In genomic region chr5:124539905-124540304, GRCm38 (mm10) we compare ENCODE assay signal across 8 mouse cellular contexts. TPM values are rescaled to one million over a fixed set of nuclear protein-coding genes. Genes with fewer than 3 reads are reported as not detected.
DNase-seq lines count a peak whose midpoint lies in the region; ATAC-seq lines count a peak whose summit lies in the region.

No protein-coding gene starts in this region.

- no peak for DNase-seq in lung, postnatal 10 days
- DNase-seq in limb, embryonic 11.5 days (ENCODE audit: low spot score), result no peak
- DNase-seq in MN1 (ENCODE audit: low spot score), result no peak
- no peak for DNase-seq in kidney, postnatal 36 days
- DNase-seq in left cerebral cortex, postnatal 10 days (ENCODE audit: extremely low spot score in 1 of 2, low spot score in 2 of 2), result no peak

- no peak overlapping the region for H3K27ac ChIP-seq in lung, embryonic 15.5 days
- no peak overlapping the region for H3K27ac ChIP-seq in forebrain, embryonic 12.5 days
- H3K27ac ChIP-seq in limb, embryonic 11.5 days (replicated peaks; ENCODE audit: low read depth, low read length), result no peak overlapping the region
- no peak overlapping the region for H3K27ac ChIP-seq in neural tube, embryonic 14.5 days (ENCODE audit: low read depth, low read length)

- H3K4me1 ChIP-seq in lung, embryonic 15.5 days, result peaks cover 19% of the 10 kb centered on the region
- peaks cover 19% of the 10 kb centered on the region for H3K4me1 ChIP-seq in forebrain, embryonic 12.5 days
- peaks cover 5% of the 10 kb centered on the region; the same call in 1 of the 2 replicates for H3K4me1 ChIP-seq in limb, embryonic 11.5 days (ENCODE audit: control insufficient read depth, insufficient read depth, low read length)
- peaks cover 12% of the 10 kb centered on the region for H3K4me1 ChIP-seq in neural tube, embryonic 14.5 days (ENCODE audit: control insufficient read depth, insufficient read depth, low read length)

- no peaks in the 10 kb centered on the region for H3K9me3 ChIP-seq in lung, embryonic 15.5 days
- H3K9me3 ChIP-seq in forebrain, embryonic 12.5 days, result no peaks in the 10 kb centered on the region
- H3K9me3 ChIP-seq in limb, embryonic 11.5 days (ENCODE audit: control insufficient read depth, low read length), result no peaks in the 10 kb centered on the region
- H3K9me3 ChIP-seq in neural tube, embryonic 14.5 days (ENCODE audit: control insufficient read depth, low read length), result no peaks in the 10 kb centered on the region

- peak overlapping the region; percentile 80 for H3K4me3 ChIP-seq in lung, embryonic 15.5 days
- peak overlapping the region; percentile 66 for H3K4me3 ChIP-seq in forebrain, embryonic 12.5 days (replicated peaks)
- peak overlapping the region; percentile 97; the same call in 1 of the 2 replicates for H3K4me3 ChIP-seq in limb, embryonic 11.5 days (ENCODE audit: low read depth, low read length)
- peak overlapping the region; percentile 85 for H3K4me3 ChIP-seq in neural tube, embryonic 14.5 days (ENCODE audit: low read depth, low read length)

- H3K9ac ChIP-seq in lung, embryonic 15.5 days, result no peak overlapping the region
- H3K9ac ChIP-seq in forebrain, embryonic 12.5 days, result peak overlapping the region; percentile 25; the same call in 1 of the 2 replicates
- H3K9ac ChIP-seq in limb, embryonic 11.5 days (ENCODE audit: low read length), result no peak overlapping the region
- H3K9ac ChIP-seq in neural tube, embryonic 14.5 days (replicated peaks; ENCODE audit: low read depth, low read length), result no peak overlapping the region

- WGBS in lung, embryonic 15.5 days, result 73% methylated on average over 4 of the region's 4 CpGs
- 75% methylated on average over 4 of the region's 4 CpGs for WGBS in forebrain, embryonic 12.5 days
- WGBS in limb, embryonic 11.5 days, result 74% methylated on average over 4 of the region's 4 CpGs
- WGBS in neural tube, embryonic 14.5 days, result 74% methylated on average over 4 of the region's 4 CpGs

- intact Hi-C loops in left cerebral cortex, postnatal 10 days (cut with DNase I), result loop anchor here (5.0 kb wide), 1 partner anchor 103 kb away; the partner anchor contains the start of gene Kmt5a

- ATAC-seq in lung, embryonic 15.5 days (ENCODE audit: borderline replicate concordance, extremely low read depth, low FRiP score, low TSS enrichment), result no peak
- ATAC-seq in forebrain, embryonic 12.5 days (ENCODE audit: low FRiP score), result no peak
- ATAC-seq in limb, embryonic 11.5 days (ENCODE audit: insufficient number of reproducible peaks, low FRiP score, low TSS enrichment, low read depth), result no peak
- ATAC-seq in neural tube, embryonic 14.5 days (ENCODE audit: low read depth), result no peak

- peaks cover 19% of the 10 kb centered on the region for H3K36me3 ChIP-seq in lung, embryonic 15.5 days
- peaks cover 19% of the 10 kb centered on the region for H3K36me3 ChIP-seq in forebrain, embryonic 12.5 days (replicated peaks)
- H3K36me3 ChIP-seq in limb, embryonic 11.5 days (ENCODE audit: control insufficient read depth, insufficient read depth, low read length), result peaks cover 11% of the 10 kb centered on the region
- peaks cover 11% of the 10 kb centered on the region for H3K36me3 ChIP-seq in neural tube, embryonic 14.5 days (ENCODE audit: control insufficient read depth, insufficient read depth, low read length)

- peak overlapping the region; percentile 49 for H3K4me2 ChIP-seq in lung, embryonic 15.5 days
- H3K4me2 ChIP-seq in forebrain, embryonic 12.5 days, result peak overlapping the region; percentile 35
- peak overlapping the region; percentile 36; the same call in 1 of the 2 replicates for H3K4me2 ChIP-seq in limb, embryonic 11.5 days (ENCODE audit: low read depth, severe bottlenecking)
- peak overlapping the region; percentile 28; the same call in 1 of the 2 replicates for H3K4me2 ChIP-seq in neural tube, embryonic 14.5 days (ENCODE audit: low read depth, low read length)

- H3K27me3 ChIP-seq in lung, embryonic 15.5 days, result no peaks in the 10 kb centered on the region
- peaks cover 10% of the 10 kb centered on the region; the same call in 1 of the 2 replicates for H3K27me3 ChIP-seq in forebrain, embryonic 12.5 days
- H3K27me3 ChIP-seq in limb, embryonic 11.5 days (ENCODE audit: control insufficient read depth, insufficient read depth, low read length), result no peaks in the 10 kb centered on the region
- no peaks in the 10 kb centered on the region for H3K27me3 ChIP-seq in neural tube, embryonic 14.5 days (ENCODE audit: control insufficient read depth, insufficient read depth, low read length)

RNA-seq across cellular contexts. Expression of gene Tmed2, which starts 0.6 kb away (rescaled TPM):
- polyA plus RNA-seq in lung, embryonic 15.5 days (2015; fragmentation: Nextera tagmentation; extraction: Ambion mirVana), result 636 TPM in 2 replicates
- polyA plus RNA-seq in forebrain, embryonic 12.5 days (2016; fragmentation: Nextera tagmentation; extraction: Ambion mirVana), result 404 and 414 TPM in 2 replicates
- 501 and 517 TPM in 2 replicates for polyA plus RNA-seq in limb, embryonic 11.5 days (2014; fragmentation: Nextera tagmentation; extraction: Ambion mirVana)
- polyA plus RNA-seq in neural tube, embryonic 14.5 days (2014; fragmentation: Nextera tagmentation; extraction: Ambion mirVana), result 368 and 376 TPM in 2 replicates
- total RNA-seq in left cerebral cortex, postnatal 10 days (2021), result 100 to 1,000 TPM; 102 to 110 TPM

RNA-seq across cellular contexts. Expression of gene Rilpl1, which starts 8.7 kb away (rescaled TPM):
- polyA plus RNA-seq in lung, embryonic 15.5 days (2015; fragmentation: Nextera tagmentation; extraction: Ambion mirVana), result 20.7 and 20.8 TPM in 2 replicates
- 17.4 and 17.8 TPM in 2 replicates for polyA plus RNA-seq in forebrain, embryonic 12.5 days (2016; fragmentation: Nextera tagmentation; extraction: Ambion mirVana)
- polyA plus RNA-seq in limb, embryonic 11.5 days (2014; fragmentation: Nextera tagmentation; extraction: Ambion mirVana), result 30.0 and 30.7 TPM in 2 replicates
- polyA plus RNA-seq in neural tube, embryonic 14.5 days (2014; fragmentation: Nextera tagmentation; extraction: Ambion mirVana), result 11.0 and 14.4 TPM in 2 replicates
- 10 to 100 TPM; 24.6 to 26.7 TPM for total RNA-seq in left cerebral cortex, postnatal 10 days (2021)

RNA-seq across cellular contexts. Expression of gene Ddx55, which starts 12.8 kb away (rescaled TPM):
- polyA plus RNA-seq in lung, embryonic 15.5 days (2015; fragmentation: Nextera tagmentation; extraction: Ambion mirVana), result 12.3 and 12.5 TPM in 2 replicates
- polyA plus RNA-seq in forebrain, embryonic 12.5 days (2016; fragmentation: Nextera tagmentation; extraction: Ambion mirVana), result 18.7 and 19.3 TPM in 2 replicates
- polyA plus RNA-seq in limb, embryonic 11.5 days (2014; fragmentation: Nextera tagmentation; extraction: Ambion mirVana), result 14.4 and 15.3 TPM in 2 replicates
- 24.9 and 30.4 TPM in 2 replicates for polyA plus RNA-seq in neural tube, embryonic 14.5 days (2014; fragmentation: Nextera tagmentation; extraction: Ambion mirVana)
- 10 to 100 TPM; 24.0 to 25.2 TPM for total RNA-seq in left cerebral cortex, postnatal 10 days (2021)

RNA-seq across cellular contexts. Expression of gene Eif2b1, which starts 39.0 kb away (rescaled TPM):
- polyA plus RNA-seq in lung, embryonic 15.5 days (2015; fragmentation: Nextera tagmentation; extraction: Ambion mirVana), result 70.1 and 76.6 TPM in 2 replicates
- 68.2 and 73.1 TPM in 2 replicates for polyA plus RNA-seq in forebrain, embryonic 12.5 days (2016; fragmentation: Nextera tagmentation; extraction: Ambion mirVana)
- 83.1 and 85.1 TPM in 2 replicates for polyA plus RNA-seq in limb, embryonic 11.5 days (2014; fragmentation: Nextera tagmentation; extraction: Ambion mirVana)
- polyA plus RNA-seq in neural tube, embryonic 14.5 days (2014; fragmentation: Nextera tagmentation; extraction: Ambion mirVana), result 67.8 and 78.8 TPM in 2 replicates
- total RNA-seq in left cerebral cortex, postnatal 10 days (2021), result 10 to 100 TPM; 44.3 to 52.2 TPM

RNA-seq across cellular contexts. Expression of gene Gtf2h3, which starts 39.0 kb away (rescaled TPM):
- polyA plus RNA-seq in lung, embryonic 15.5 days (2015; fragmentation: Nextera tagmentation; extraction: Ambion mirVana), result 56.8 and 57.5 TPM in 2 replicates
- polyA plus RNA-seq in forebrain, embryonic 12.5 days (2016; fragmentation: Nextera tagmentation; extraction: Ambion mirVana), result 72.0 and 73.4 TPM in 2 replicates
- polyA plus RNA-seq in limb, embryonic 11.5 days (2014; fragmentation: Nextera tagmentation; extraction: Ambion mirVana), result 98.7 and 107 TPM in 2 replicates
- polyA plus RNA-seq in neural tube, embryonic 14.5 days (2014; fragmentation: Nextera tagmentation; extraction: Ambion mirVana), result 47.6 and 49.4 TPM in 2 replicates
- 10 to 100 TPM; 28.1 to 28.7 TPM for total RNA-seq in left cerebral cortex, postnatal 10 days (2021)
